Mouse (Mus musculus) spleen, embryonic (tissue): ENCODE results near the gene Otud3.
"Not testable (repeated sequence)": the region's sequence is repeated elsewhere in the genome, so short reads cannot be mapped to it uniquely, and the experiment has no call there.

Experiments
- CTCF ChIA-PET: fragments of 350-600 bp; sonication (Branson Sonifier 250); formaldehyde crosslinking; loops from one replicate; lab custom pipeline; 2022; lab: Charles Lee

Otud3 gene

GRCm38 (mm10) chr4:138913797-138914196, at the start of gene Otud3:
Otud3 (minus strand) TSS chr4:138913945.
- CTCF ChIA-PET: no interaction called here

GRCm38 (mm10) chr4:138962719-138963118, 49.0 kb upstream of the Otud3 start:
- CTCF ChIA-PET: no interaction called here

- CTCF ChIA-PET: interaction anchor here (0.7 kb wide), 1 partner anchor 426 kb away, joined by 3 read pairs; no protein-coding TSS in a partner anchor
Observed at GRCm38 (mm10) chr4:138959926-138960325, 46.2 kb upstream of the Otud3 start.

GRCm38 (mm10) chr4:138959120-138959519, 45.4 kb upstream of the Otud3 start:
- CTCF ChIA-PET: no interaction called here

- CTCF ChIA-PET: no interaction called here
Observed at GRCm38 (mm10) chr4:138958612-138959011, 44.9 kb upstream of the Otud3 start.

GRCm38 (mm10) chr4:138948257-138948656, 34.5 kb upstream of the Otud3 start:
- CTCF ChIA-PET: no interaction called here

- CTCF ChIA-PET: interaction anchor here (0.6 to 1.7 kb wide), 4 partner anchors 22 to 497 kb away, joined by 3 to 6 read pairs (median 3); no protein-coding TSS in a partner anchor
Observed at GRCm38 (mm10) chr4:138943730-138944129, 30.0 kb upstream of the Otud3 start.

GRCm38 (mm10) chr4:138941966-138942365, 28.2 kb upstream of the Otud3 start:
- CTCF ChIA-PET: no interaction called here

- CTCF ChIA-PET: no interaction called here
Observed at GRCm38 (mm10) chr4:138941401-138941800, 27.7 kb upstream of the Otud3 start.

- CTCF ChIA-PET: no interaction called here
Observed at GRCm38 (mm10) chr4:138939481-138939880, 25.7 kb upstream of the Otud3 start.

GRCm38 (mm10) chr4:138938495-138939269, 24.9 kb upstream of the Otud3 start:
- CTCF ChIA-PET: interaction anchor here (0.5 kb wide), 1 partner anchor 37 kb away, joined by 4 read pairs; no protein-coding TSS in a partner anchor

GRCm38 (mm10) chr4:138934456-138935145, 20.9 kb upstream of the Otud3 start:
- CTCF ChIA-PET: no interaction called here

- CTCF ChIA-PET: no interaction called here
Observed at GRCm38 (mm10) chr4:138933862-138934261, 20.1 kb upstream of the Otud3 start.

GRCm38 (mm10) chr4:138925561-138925960, 11.8 kb upstream of the Otud3 start:
- CTCF ChIA-PET: no interaction called here

- CTCF ChIA-PET: interaction anchor here (1.2 kb wide), 1 partner anchor 21 kb away, joined by 3 read pairs; no protein-coding TSS in a partner anchor
Observed at GRCm38 (mm10) chr4:138922131-138922459, 8.3 kb upstream of the Otud3 start.

- CTCF ChIA-PET: interaction anchor here (1.2 kb wide), 1 partner anchor 22 kb away, joined by 3 read pairs; no protein-coding TSS in a partner anchor
Observed at GRCm38 (mm10) chr4:138921254-138922130, 7.7 kb upstream of the Otud3 start.

GRCm38 (mm10) chr4:138917282-138917681, 3.5 kb upstream of the Otud3 start:
- CTCF ChIA-PET: no interaction called here

- CTCF ChIA-PET: no interaction called here
Observed at GRCm38 (mm10) chr4:138913141-138913787, 481 bp downstream of the Otud3 start.

GRCm38 (mm10) chr4:138905624-138906337, 8.0 kb downstream of the Otud3 start:
- CTCF ChIA-PET: no interaction called here

- CTCF ChIA-PET: no interaction called here
Observed at GRCm38 (mm10) chr4:138899361-138899760, 14.4 kb downstream of the Otud3 start.

- CTCF ChIA-PET: not testable (repeated sequence)
Observed at GRCm38 (mm10) chr4:138893789-138894188, 20.0 kb downstream of the Otud3 start.
